ENCODE assay signal across 20 mouse cellular contexts in the genomic region with DNA sequence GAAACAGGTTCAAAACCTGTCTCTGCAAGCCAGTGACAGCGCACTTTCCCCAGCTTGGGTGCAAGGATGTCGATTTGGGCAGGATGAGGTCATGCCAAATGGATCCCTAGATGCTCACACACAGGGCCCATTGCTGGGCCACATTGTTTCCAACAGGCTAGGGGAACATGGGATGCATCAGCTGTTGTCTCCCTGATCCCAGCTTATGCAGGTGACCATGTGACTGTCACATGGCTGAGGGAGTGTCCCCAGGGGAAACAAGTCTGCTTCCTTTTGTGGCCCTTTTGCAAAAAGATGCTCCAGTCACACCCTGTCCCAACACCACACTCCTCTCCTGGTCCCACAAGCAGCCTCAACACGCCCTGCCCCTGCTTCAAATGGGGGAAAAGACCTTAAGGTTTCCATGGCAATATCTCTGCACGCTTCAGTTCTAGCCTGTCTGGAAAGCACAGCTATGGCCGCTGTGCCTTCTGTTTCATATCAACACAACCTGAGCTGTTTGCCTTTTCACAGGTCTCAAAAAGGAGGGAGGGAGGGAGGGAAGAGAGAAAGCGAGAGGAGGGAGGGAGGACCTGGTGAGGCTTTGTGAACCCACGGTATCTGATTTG. TPM values are rescaled to one million over a fixed set of nuclear protein-coding genes. Genes with fewer than 3 reads are reported as not detected.
A peak's percentile ranks its signal among the peaks of the same experiment; 100 is the strongest.
DNase-seq lines count a peak whose midpoint lies in the region; ATAC-seq and TF ChIP-seq lines count a peak whose summit lies in the region.
"Had no signal": no experiment of that assay in that cellular context is flagged by ENCODE, and none has a peak within 500 bp of the region (broad histone marks: within the 10 kb centered on the region; RNA-seq: fewer than 3 reads in every experiment).

No protein-coding gene starts in this region.

- peak; percentile 55 for DNase-seq in forebrain, postnatal 0 days
- no peak for DNase-seq in forebrain, embryonic 14.5 days (ENCODE audit: low spot score)
- no peak for DNase-seq in midbrain, embryonic 11.5 days (ENCODE audit: low spot score, missing footprints)
- peak; percentile 52 for DNase-seq in ZHBTc4 (ENCODE audit: low read depth, low spot score)
- DNase-seq in limb, embryonic 10.5 days (ENCODE audit: low spot score) = no peak
- DNase-seq in thymus, postnatal 0 days (ENCODE audit: low spot score) = no peak
- no peak for DNase-seq in testis, postnatal 14 days (ENCODE audit: low spot score)
- DNase-seq: cerebellum, adult 9-11 months; gastrocnemius, postnatal 10 days; liver; right cerebral cortex, postnatal 25 days; thymus, postnatal 14 days had no signal

- no peaks in the 10 kb centered on the region for H3K9me3 ChIP-seq in forebrain, postnatal 0 days (ENCODE audit: low read length)
- H3K9me3 ChIP-seq in forebrain, embryonic 14.5 days (replicated peaks; ENCODE audit: control insufficient read depth, low read length) = no peaks in the 10 kb centered on the region
- no peaks in the 10 kb centered on the region for H3K9me3 ChIP-seq in midbrain, embryonic 15.5 days
- H3K9me3 ChIP-seq in midbrain, embryonic 11.5 days (ENCODE audit: control insufficient read depth, low read length) = no peaks in the 10 kb centered on the region; the same call in 1 of the 2 replicates
- no peaks in the 10 kb centered on the region for H3K9me3 ChIP-seq in limb, embryonic 10.5 days (replicated peaks)
- H3K9me3 ChIP-seq: embryonic facial prominence, embryonic 15.5 days; kidney, embryonic 15.5 days had no signal

- 49% methylated on average over 7 of the region's 7 CpGs for WGBS in forebrain, postnatal 0 days
- WGBS in forebrain, embryonic 14.5 days = 50% methylated on average over 7 of the region's 7 CpGs
- WGBS in midbrain, embryonic 15.5 days = 48% methylated on average over 7 of the region's 7 CpGs
- 67% methylated on average over 7 of the region's 7 CpGs for WGBS in midbrain, embryonic 11.5 days
- WGBS in limb, embryonic 10.5 days = 57% methylated on average over 7 of the region's 7 CpGs

- no peak overlapping the region for H3K4me2 ChIP-seq in forebrain, postnatal 0 days (ENCODE audit: low read depth)
- H3K4me2 ChIP-seq in forebrain, embryonic 14.5 days (ENCODE audit: low read length) = no peak overlapping the region
- H3K4me2 ChIP-seq in midbrain, embryonic 15.5 days = no peak overlapping the region
- H3K4me2 ChIP-seq in midbrain, embryonic 11.5 days = no peak overlapping the region
- H3K4me2 ChIP-seq: embryonic facial prominence, embryonic 15.5 days; kidney, embryonic 15.5 days had no signal

- no peaks in the 10 kb centered on the region for H3K36me3 ChIP-seq in forebrain, postnatal 0 days (ENCODE audit: insufficient read depth)
- H3K36me3 ChIP-seq in forebrain, embryonic 14.5 days (ENCODE audit: control insufficient read depth, insufficient read depth, low read length) = no peaks in the 10 kb centered on the region
- H3K36me3 ChIP-seq in midbrain, embryonic 15.5 days (replicated peaks) = no peaks in the 10 kb centered on the region
- H3K36me3 ChIP-seq in midbrain, embryonic 11.5 days (ENCODE audit: control insufficient read depth, insufficient read depth, low read length) = no peaks in the 10 kb centered on the region
- no peaks in the 10 kb centered on the region for H3K36me3 ChIP-seq in limb, embryonic 10.5 days
- H3K36me3 ChIP-seq: embryonic facial prominence, embryonic 15.5 days; kidney, embryonic 15.5 days had no signal

- no peaks in the 10 kb centered on the region for H3K4me1 ChIP-seq in forebrain, postnatal 0 days (ENCODE audit: insufficient read depth)
- no peaks in the 10 kb centered on the region for H3K4me1 ChIP-seq in forebrain, embryonic 14.5 days (ENCODE audit: control insufficient read depth, insufficient read depth, low read length)
- peaks cover 7% of the 10 kb centered on the region; the same call in 1 of the 2 replicates for H3K4me1 ChIP-seq in midbrain, embryonic 15.5 days
- no peaks in the 10 kb centered on the region for H3K4me1 ChIP-seq in midbrain, embryonic 11.5 days (ENCODE audit: control insufficient read depth, insufficient read depth, low read length)
- H3K4me1 ChIP-seq in limb, embryonic 10.5 days = peaks cover 16% of the 10 kb centered on the region

- H3K4me3 ChIP-seq in forebrain, postnatal 0 days (ENCODE audit: low read depth, low read length) = no peak overlapping the region
- no peak overlapping the region for H3K4me3 ChIP-seq in forebrain, embryonic 14.5 days (ENCODE audit: low read depth, low read length)
- H3K4me3 ChIP-seq in midbrain, embryonic 15.5 days = no peak overlapping the region
- H3K4me3 ChIP-seq in midbrain, embryonic 11.5 days (ENCODE audit: low read depth, low read length) = no peak overlapping the region
- H3K4me3 ChIP-seq in limb, embryonic 10.5 days = no peak overlapping the region
- H3K4me3 ChIP-seq: embryonic facial prominence, embryonic 15.5 days; kidney, embryonic 15.5 days had no signal

- H3K27ac ChIP-seq in forebrain, postnatal 0 days (ENCODE audit: low read depth, low read length) = no peak overlapping the region
- H3K27ac ChIP-seq in forebrain, embryonic 14.5 days (ENCODE audit: low read depth, low read length) = no peak overlapping the region
- peak overlapping the region; percentile 56 for H3K27ac ChIP-seq in midbrain, embryonic 15.5 days
- no peak overlapping the region for H3K27ac ChIP-seq in midbrain, embryonic 11.5 days (ENCODE audit: low read depth, low read length)
- peak overlapping the region; percentile 9; the same call in 1 of the 2 replicates for H3K27ac ChIP-seq in limb, embryonic 10.5 days
- H3K27ac ChIP-seq: embryonic facial prominence, embryonic 15.5 days; kidney, embryonic 15.5 days had no signal

- H3K27me3 ChIP-seq in forebrain, postnatal 0 days (ENCODE audit: insufficient read depth, low read length) = no peaks in the 10 kb centered on the region
- no peaks in the 10 kb centered on the region for H3K27me3 ChIP-seq in forebrain, embryonic 14.5 days (replicated peaks; ENCODE audit: control insufficient read depth, insufficient read depth, low read length)
- H3K27me3 ChIP-seq in midbrain, embryonic 15.5 days (replicated peaks) = no peaks in the 10 kb centered on the region
- H3K27me3 ChIP-seq in midbrain, embryonic 11.5 days (ENCODE audit: control insufficient read depth, insufficient read depth, low read length) = no peaks in the 10 kb centered on the region
- no peaks in the 10 kb centered on the region for H3K27me3 ChIP-seq in limb, embryonic 10.5 days (ENCODE audit: low read depth, poor library complexity, severe bottlenecking)
- H3K27me3 ChIP-seq: embryonic facial prominence, embryonic 15.5 days; kidney, embryonic 15.5 days had no signal

- TF ChIP-seq CTCF in forebrain, postnatal 0 days (IDR thresholded peaks at IDR 0.05; ENCODE audit: low read depth) = no peak

- peak; percentile 53 for ATAC-seq in forebrain, postnatal 0 days
- no peak for ATAC-seq in forebrain, embryonic 14.5 days
- 0 out of 2 replicates have a peak, but pooled peaks have one; percentile 30 for ATAC-seq in midbrain, embryonic 15.5 days (replicated peaks)
- no peak for ATAC-seq in midbrain, embryonic 11.5 days (ENCODE audit: low FRiP score)
- ATAC-seq: CD4-positive, CD25-positive, alpha-beta regulatory T cell, adult 4 months; intestine, embryonic 16.5 days; lung, postnatal 0 days had no signal

- H3K9ac ChIP-seq in forebrain, postnatal 0 days = no peak overlapping the region
- no peak overlapping the region for H3K9ac ChIP-seq in forebrain, embryonic 14.5 days (ENCODE audit: low read length)
- H3K9ac ChIP-seq in midbrain, embryonic 15.5 days = no peak overlapping the region
- no peak overlapping the region for H3K9ac ChIP-seq in midbrain, embryonic 11.5 days (ENCODE audit: low read length)
- H3K9ac ChIP-seq: embryonic facial prominence, embryonic 15.5 days; kidney, embryonic 15.5 days had no signal

RNA-seq across cellular contexts. Expression of a gene that starts 14.1 kb away (rescaled TPM):
- 45.2 and 52.7 TPM in 2 replicates for total RNA-seq in forebrain, postnatal 0 days (2014; rRNA removed)
- polyA plus RNA-seq in forebrain, postnatal 0 days (2015; fragmentation: Nextera tagmentation; extraction: Ambion mirVana) = 53.5 and 55.9 TPM in 2 replicates
- 17.6 and 21.7 TPM in 2 replicates for polyA plus RNA-seq in forebrain, embryonic 14.5 days (2014; fragmentation: Nextera tagmentation; extraction: Ambion mirVana)
- polyA plus RNA-seq in midbrain, embryonic 15.5 days (2015; fragmentation: Nextera tagmentation; extraction: Ambion mirVana) = 40.3 and 45.9 TPM in 2 replicates
- 26.0 and 26.5 TPM in 2 replicates for polyA plus RNA-seq in midbrain, embryonic 11.5 days (2014; fragmentation: Nextera tagmentation; extraction: Ambion mirVana)
- polyA plus RNA-seq in limb, embryonic 10.5 days (2016; fragmentation: Nextera tagmentation; extraction: Ambion mirVana) = 43.5 and 45.2 TPM in 2 replicates
- 36.7 and 37.9 TPM in 2 replicates for polyA plus RNA-seq in thymus, postnatal 0 days (2015; fragmentation: Nextera tagmentation; extraction: Ambion mirVana)

RNA-seq across cellular contexts. Expression of a gene that starts 34.1 kb away (rescaled TPM):
- 1.00 TPM in 1 of 2 replicates, not detected in the other for total RNA-seq in forebrain, postnatal 0 days (2014; rRNA removed)
- polyA plus RNA-seq in forebrain, postnatal 0 days (2015; fragmentation: Nextera tagmentation; extraction: Ambion mirVana) = 0.25 and 0.34 TPM in 2 replicates
- 0.33 TPM in 1 of 2 replicates, not detected in the other for polyA plus RNA-seq in forebrain, embryonic 14.5 days (2014; fragmentation: Nextera tagmentation; extraction: Ambion mirVana)
- polyA plus RNA-seq in midbrain, embryonic 15.5 days (2015; fragmentation: Nextera tagmentation; extraction: Ambion mirVana) = 0.74 and 0.86 TPM in 2 replicates
- polyA plus RNA-seq in midbrain, embryonic 11.5 days (2014; fragmentation: Nextera tagmentation; extraction: Ambion mirVana) = 0.12 and 0.29 TPM in 2 replicates
- polyA plus RNA-seq in limb, embryonic 10.5 days (2016; fragmentation: Nextera tagmentation; extraction: Ambion mirVana) = 0.44 and 0.54 TPM in 2 replicates
- polyA plus RNA-seq in thymus, postnatal 0 days (2015; fragmentation: Nextera tagmentation; extraction: Ambion mirVana) = 0.44 and 0.74 TPM in 2 replicates
- total RNA-seq: monocyte, adult 5-6 weeks had no signal
- polyA plus RNA-seq: large intestine, adult 2 months had no signal

RNA-seq across cellular contexts. Expression of a gene that starts 35.0 kb away (rescaled TPM):
- total RNA-seq in forebrain, postnatal 0 days (2014; rRNA removed) = 817 and 912 TPM in 2 replicates
- 858 and 1,225 TPM in 2 replicates for polyA plus RNA-seq in forebrain, postnatal 0 days (2015; fragmentation: Nextera tagmentation; extraction: Ambion mirVana)
- 981 and 1,199 TPM in 2 replicates for polyA plus RNA-seq in forebrain, embryonic 14.5 days (2014; fragmentation: Nextera tagmentation; extraction: Ambion mirVana)
- 1,496 and 1,513 TPM in 2 replicates for polyA plus RNA-seq in midbrain, embryonic 15.5 days (2015; fragmentation: Nextera tagmentation; extraction: Ambion mirVana)
- 1,030 and 1,101 TPM in 2 replicates for polyA plus RNA-seq in midbrain, embryonic 11.5 days (2014; fragmentation: Nextera tagmentation; extraction: Ambion mirVana)
- 856 and 992 TPM in 2 replicates for polyA plus RNA-seq in limb, embryonic 10.5 days (2016; fragmentation: Nextera tagmentation; extraction: Ambion mirVana)
- polyA plus RNA-seq in thymus, postnatal 0 days (2015; fragmentation: Nextera tagmentation; extraction: Ambion mirVana) = 532 and 603 TPM in 2 replicates

Comparison
In these comparisons a context has a peak if more than half of its experiments do, and no peak if none do; other contexts are left out.
1. ATAC-seq: peak in forebrain, postnatal 0 days (single experiment) and midbrain, embryonic 15.5 days (single experiment); none in forebrain, embryonic 14.5 days (single experiment) and midbrain, embryonic 11.5 days (single experiment).
2. DNase-seq: peak in forebrain, postnatal 0 days (single experiment) and ZHBTc4 (single experiment); none in forebrain, embryonic 14.5 days (single experiment), midbrain, embryonic 11.5 days (single experiment), limb, embryonic 10.5 days (single experiment), thymus, postnatal 0 days (single experiment) and testis, postnatal 14 days (single experiment).
3. H3K27ac ChIP-seq: peak in midbrain, embryonic 15.5 days (single experiment) and limb, embryonic 10.5 days (single experiment); none in forebrain, postnatal 0 days (single experiment), forebrain, embryonic 14.5 days (single experiment) and midbrain, embryonic 11.5 days (single experiment).